Mouse (Mus musculus): ENCODE measurements around the gene Plekhm1. TPM values are rescaled to one million over a fixed set of nuclear protein-coding genes. Genes with fewer than 3 reads are reported as not detected.

The Plekhm1 gene
- polyA plus RNA-seq, 1 experiment from 2014 or later = 7.3 TPM

DNA sequence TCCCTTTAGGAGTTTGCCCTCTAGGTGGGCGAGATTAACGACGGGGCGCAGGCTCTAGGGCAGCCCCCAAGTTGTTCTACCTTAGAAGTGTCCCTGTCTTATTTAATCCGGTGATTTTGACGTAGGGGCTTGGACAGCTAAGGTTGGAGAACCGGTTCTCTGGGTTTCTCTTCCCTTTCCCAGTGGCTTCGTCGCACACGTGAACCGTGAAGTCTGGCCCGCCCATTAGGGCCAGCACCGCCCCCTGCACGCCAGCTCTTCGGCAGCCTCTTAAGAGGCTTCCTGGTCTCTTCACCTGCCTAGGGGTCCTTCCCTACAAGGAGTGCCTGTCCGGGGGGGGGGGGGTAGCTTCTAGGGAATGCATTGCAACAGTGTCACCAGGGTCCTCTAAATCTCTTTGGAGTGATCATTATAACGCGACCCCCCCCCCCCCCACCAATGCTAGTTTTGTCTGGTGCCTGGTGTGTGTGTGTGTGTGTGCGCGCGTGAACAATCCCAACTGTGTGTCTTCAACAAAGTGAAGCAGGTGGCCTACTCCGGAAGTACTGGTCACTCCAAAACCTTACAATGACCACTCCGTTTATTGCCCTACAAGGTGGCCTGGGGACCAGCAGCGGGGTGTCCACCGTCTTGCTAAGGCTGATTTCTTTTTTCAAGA, 51.0 kb downstream of the Plekhm1 start:
- no peak overlapping the region for H3K9ac ChIP-seq (ENCODE audit: low read depth, low read length)
- H3K4me2 ChIP-seq (replicated peaks; ENCODE audit: low read depth, low read length) = no peak overlapping the region
- ATAC-seq (ENCODE audit: low FRiP score) = no peak
- peak; percentile 47 for DNase-seq (ENCODE audit: low spot score)
- H3K27ac ChIP-seq (ENCODE audit: low read depth, low read length) = no peak overlapping the region
- 1% methylated on average over 25 of the region's 25 CpGs for WGBS
- no peaks in the 10 kb centered on the region for H3K36me3 ChIP-seq (ENCODE audit: control insufficient read depth, insufficient read depth, low read length)
- H3K9me3 ChIP-seq (ENCODE audit: control insufficient read depth, low read length) = no peaks in the 10 kb centered on the region
- H3K4me1 ChIP-seq (replicated peaks; ENCODE audit: control insufficient read depth, insufficient read depth, low read length) = peaks cover 18% of the 10 kb centered on the region
- peaks cover 58% of the 10 kb centered on the region for H3K27me3 ChIP-seq (ENCODE audit: control insufficient read depth, insufficient read depth, low read length)
- no peak overlapping the region for H3K4me3 ChIP-seq (ENCODE audit: low read depth, low read length)

GRCm38 (mm10) chr11:103360661-103361081, 51.8 kb downstream of the Plekhm1 start:
- Histone ChIP-seq H3K4me2 (replicated peaks; ENCODE audit: low read depth, low read length) (peak overlapping the region; percentile 90), H3K27me3 (ENCODE audit: control insufficient read depth, insufficient read depth, low read length) (peaks cover 58% of the 10 kb centered on the region), H3K4me3 (ENCODE audit: low read depth, low read length) (peak overlapping the region; percentile 44), H3K4me1 (replicated peaks; ENCODE audit: control insufficient read depth, insufficient read depth, low read length) (peaks cover 18% of the 10 kb centered on the region), H3K9ac (ENCODE audit: low read depth, low read length) (peak overlapping the region; percentile 50), H3K9me3 (ENCODE audit: control insufficient read depth, low read length) (no peaks in the 10 kb centered on the region), H3K27ac (ENCODE audit: low read depth, low read length) (no peak overlapping the region), H3K36me3 (ENCODE audit: control insufficient read depth, insufficient read depth, low read length) (no peaks in the 10 kb centered on the region)
- DNase-seq (ENCODE audit: low spot score) (peak; percentile 64), ATAC-seq (ENCODE audit: low FRiP score) (no peak)
- 2% methylated on average over 48 of the region's 48 CpGs for WGBS

- H3K36me3 ChIP-seq (ENCODE audit: control insufficient read depth, insufficient read depth, low read length) = no peaks in the 10 kb centered on the region
- H3K27me3 ChIP-seq (ENCODE audit: control insufficient read depth, insufficient read depth, low read length) = peaks cover 55% of the 10 kb centered on the region
These were observed 52.4 kb downstream of the Plekhm1 start for GRCm38 (mm10) chr11:103359841-103360641.

GRCm38 (mm10) chr11:103359122-103359521, 53.4 kb downstream of the Plekhm1 start:
- Histone ChIP-seq H3K4me2 (replicated peaks; ENCODE audit: low read depth, low read length) (0 out of 2 replicates have a peak overlapping the region, but pooled peaks have one; percentile 8), H3K9me3 (ENCODE audit: control insufficient read depth, low read length) (no peaks in the 10 kb centered on the region), H3K27me3 (ENCODE audit: control insufficient read depth, insufficient read depth, low read length) (peaks cover 46% of the 10 kb centered on the region), H3K4me3 (ENCODE audit: low read depth, low read length) (no peak overlapping the region), H3K36me3 (ENCODE audit: control insufficient read depth, insufficient read depth, low read length) (no peaks in the 10 kb centered on the region), H3K27ac (ENCODE audit: low read depth, low read length) (no peak overlapping the region), H3K9ac (ENCODE audit: low read depth, low read length) (no peak overlapping the region), H3K4me1 (replicated peaks; ENCODE audit: control insufficient read depth, insufficient read depth, low read length) (peaks cover 18% of the 10 kb centered on the region)
- ATAC-seq (ENCODE audit: low FRiP score) (peak; percentile 28; the same call in 1 of the 2 replicates), DNase-seq (ENCODE audit: low spot score) (peak; percentile 88)
- WGBS = under 1% methylated on average over 22 of the region's 22 CpGs

More at GRCm38 (mm10) chr11:103359841-103360641, 52.4 kb downstream of the Plekhm1 start:
- Histone ChIP-seq H3K9me3 (ENCODE audit: control insufficient read depth, low read length) (no peaks in the 10 kb centered on the region), H3K27ac (ENCODE audit: low read depth, low read length) (no peak overlapping the region), H3K4me3 (ENCODE audit: low read depth, low read length) (peak overlapping the region; percentile 44), H3K9ac (ENCODE audit: low read depth, low read length) (peak overlapping the region; percentile 50), H3K4me1 (replicated peaks; ENCODE audit: control insufficient read depth, insufficient read depth, low read length) (peaks cover 18% of the 10 kb centered on the region), H3K4me2 (replicated peaks; ENCODE audit: low read depth, low read length) (peak overlapping the region; percentile 90)
- 2% methylated on average over 57 of the region's 60 CpGs for WGBS
- ATAC-seq (ENCODE audit: low FRiP score) (peak; percentile 68), DNase-seq (ENCODE audit: low spot score) (peak; percentile 91)

DNA sequence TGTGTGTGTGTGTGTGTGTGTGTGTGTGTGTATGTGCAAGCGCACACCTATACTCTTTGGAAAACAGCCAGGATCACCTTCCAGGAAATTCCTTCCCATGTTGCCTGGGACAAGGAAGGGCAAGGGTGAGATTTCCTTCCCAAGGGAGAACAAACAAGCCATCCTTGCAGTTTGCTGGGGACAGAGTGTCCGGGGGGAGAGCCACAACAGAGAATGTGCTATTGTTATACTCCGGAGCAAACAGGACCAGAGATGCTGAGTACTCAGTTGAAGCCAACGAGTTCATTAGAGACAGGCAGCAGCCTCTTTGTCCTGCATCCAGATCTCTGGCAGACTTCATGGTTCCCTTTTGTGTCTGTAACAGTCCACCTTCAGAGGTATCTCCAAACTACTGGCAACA, 54.2 kb downstream of the Plekhm1 start:
- H3K27me3 ChIP-seq (ENCODE audit: control insufficient read depth, insufficient read depth, low read length) = peaks cover 38% of the 10 kb centered on the region
- no peak for DNase-seq (ENCODE audit: low spot score)
- no peak overlapping the region for H3K27ac ChIP-seq (ENCODE audit: low read depth, low read length)
- H3K36me3 ChIP-seq (ENCODE audit: control insufficient read depth, insufficient read depth, low read length) = no peaks in the 10 kb centered on the region
- peaks cover 18% of the 10 kb centered on the region for H3K4me1 ChIP-seq (replicated peaks; ENCODE audit: control insufficient read depth, insufficient read depth, low read length)
- whole genome bisulfite sequencing = 59% methylated on average over 4 of the region's 4 CpGs
- no peak overlapping the region for H3K4me3 ChIP-seq (ENCODE audit: low read depth, low read length)
- no peaks in the 10 kb centered on the region for H3K9me3 ChIP-seq (ENCODE audit: control insufficient read depth, low read length)
- no peak for ATAC-seq (ENCODE audit: low FRiP score)
- no peak overlapping the region for H3K9ac ChIP-seq (ENCODE audit: low read depth, low read length)
- H3K4me2 ChIP-seq (replicated peaks; ENCODE audit: low read depth, low read length) = no peak overlapping the region

DNA sequence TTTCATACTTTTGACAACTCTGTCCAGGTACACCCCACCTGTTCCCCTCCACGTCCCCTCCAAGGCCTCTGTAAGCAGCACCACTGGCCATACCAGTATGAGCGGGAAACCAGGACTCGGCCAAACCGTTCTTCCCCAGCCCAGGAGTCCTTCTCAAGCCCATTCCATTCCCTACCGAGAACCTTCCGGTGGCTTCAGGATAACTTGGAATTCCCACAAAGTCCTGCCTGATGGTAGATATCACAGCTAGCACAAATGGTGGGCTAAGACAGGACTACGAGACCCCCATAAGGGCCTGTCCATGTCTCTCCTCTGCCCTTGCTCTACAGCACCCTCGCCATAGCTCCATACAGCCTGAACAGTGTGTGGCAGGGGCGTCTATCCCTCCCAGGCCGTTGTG, 54.8 kb downstream of the Plekhm1 start:
- no peak for DNase-seq (ENCODE audit: low spot score)
- WGBS = 93% methylated on average over 10 of the region's 10 CpGs
- H3K36me3 ChIP-seq (ENCODE audit: control insufficient read depth, insufficient read depth, low read length) = no peaks in the 10 kb centered on the region
- H3K9me3 ChIP-seq (ENCODE audit: control insufficient read depth, low read length) = no peaks in the 10 kb centered on the region
- peaks cover 16% of the 10 kb centered on the region for H3K4me1 ChIP-seq (replicated peaks; ENCODE audit: control insufficient read depth, insufficient read depth, low read length)
- H3K27me3 ChIP-seq (ENCODE audit: control insufficient read depth, insufficient read depth, low read length) = peaks cover 33% of the 10 kb centered on the region
- no peak overlapping the region for H3K4me2 ChIP-seq (replicated peaks; ENCODE audit: low read depth, low read length)
- H3K27ac ChIP-seq (ENCODE audit: low read depth, low read length) = no peak overlapping the region
- H3K4me3 ChIP-seq (ENCODE audit: low read depth, low read length) = no peak overlapping the region
- ATAC-seq (ENCODE audit: low FRiP score) = no peak
- H3K9ac ChIP-seq (ENCODE audit: low read depth, low read length) = no peak overlapping the region

DNA sequence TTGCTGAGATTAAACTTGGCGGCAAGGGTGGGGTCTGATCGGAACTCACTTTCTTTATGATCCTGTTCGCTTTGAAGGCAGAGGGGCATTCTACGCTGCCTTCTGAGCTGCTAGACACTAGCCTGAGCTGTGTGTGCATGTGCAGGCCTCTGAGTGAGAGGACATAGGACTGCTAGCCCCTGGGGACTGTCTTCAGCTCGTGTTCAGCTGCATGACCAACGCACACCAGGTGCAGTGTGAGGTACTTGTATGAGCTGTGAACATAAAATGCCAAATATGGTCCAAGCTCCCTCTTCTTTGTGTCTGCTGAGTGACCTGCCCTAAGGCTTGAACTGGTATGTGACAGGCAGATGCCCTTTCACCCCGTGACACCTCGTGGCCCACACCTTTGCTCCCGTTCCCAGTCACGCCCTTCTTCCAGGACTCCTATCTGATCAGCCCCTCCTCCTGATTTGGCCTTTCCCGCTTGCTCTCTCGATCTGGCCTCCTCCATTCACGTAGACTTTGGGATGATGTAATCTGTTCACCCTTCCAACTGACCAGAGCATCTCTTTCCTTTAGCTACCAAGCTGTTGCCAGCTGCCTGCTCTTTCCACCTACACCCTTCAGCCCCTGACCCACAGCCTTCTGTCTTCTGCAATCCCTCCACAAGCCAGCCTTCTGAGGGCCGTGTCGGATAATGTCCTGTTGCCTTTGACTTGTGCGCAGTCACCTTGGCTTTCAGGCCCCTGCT, 55.4 kb downstream of the Plekhm1 start:
- Histone ChIP-seq H3K4me2 (replicated peaks; ENCODE audit: low read depth, low read length) (no peak overlapping the region), H3K4me3 (ENCODE audit: low read depth, low read length) (no peak overlapping the region), H3K27me3 (ENCODE audit: control insufficient read depth, insufficient read depth, low read length) (peaks cover 28% of the 10 kb centered on the region), H3K4me1 (replicated peaks; ENCODE audit: control insufficient read depth, insufficient read depth, low read length) (peaks cover 16% of the 10 kb centered on the region), H3K27ac (ENCODE audit: low read depth, low read length) (no peak overlapping the region), H3K9ac (ENCODE audit: low read depth, low read length) (no peak overlapping the region), H3K36me3 (ENCODE audit: control insufficient read depth, insufficient read depth, low read length) (no peaks in the 10 kb centered on the region), H3K9me3 (ENCODE audit: control insufficient read depth, low read length) (no peaks in the 10 kb centered on the region)
- DNase-seq (ENCODE audit: low spot score) = no peak
- no peak for ATAC-seq (ENCODE audit: low FRiP score)
- 84% methylated on average over 16 of the region's 16 CpGs for WGBS

DNA sequence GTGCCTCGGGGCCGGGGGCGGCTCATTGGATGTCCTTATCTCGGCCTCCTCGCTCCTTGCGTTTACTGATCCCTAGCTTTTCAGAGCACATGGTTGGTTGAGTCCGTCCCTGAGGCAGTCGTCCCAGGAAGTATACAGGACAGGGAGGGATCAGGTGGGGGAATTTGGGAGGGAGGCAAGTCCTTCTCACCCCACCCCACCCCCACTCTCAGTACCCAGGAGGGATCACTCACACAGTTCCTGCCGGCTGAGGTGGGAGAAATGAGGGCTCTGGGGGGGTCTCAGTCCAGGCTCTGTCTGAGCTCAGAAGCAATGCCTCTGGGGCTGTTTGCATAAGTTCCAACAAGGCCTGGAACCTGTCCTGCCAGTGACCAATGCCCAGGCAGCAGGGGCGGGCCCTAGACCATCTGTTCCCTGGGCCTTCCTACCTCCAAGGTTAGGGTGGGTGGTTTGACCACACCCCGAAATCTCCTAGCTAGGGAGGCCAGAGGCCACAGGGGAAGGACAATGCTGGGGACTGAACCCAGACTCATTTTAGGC, 56.4 kb downstream of the Plekhm1 start:
- no peak overlapping the region for H3K4me2 ChIP-seq (replicated peaks; ENCODE audit: low read depth, low read length)
- peaks cover 18% of the 10 kb centered on the region for H3K27me3 ChIP-seq (ENCODE audit: control insufficient read depth, insufficient read depth, low read length)
- ATAC-seq (ENCODE audit: low FRiP score) (no peak), DNase-seq (ENCODE audit: low spot score) (no peak)
- H3K36me3 ChIP-seq (ENCODE audit: control insufficient read depth, insufficient read depth, low read length) = no peaks in the 10 kb centered on the region
- H3K4me3 ChIP-seq (ENCODE audit: low read depth, low read length) = no peak overlapping the region
- no peak overlapping the region for H3K27ac ChIP-seq (ENCODE audit: low read depth, low read length)
- WGBS = 20% methylated on average over 11 of the region's 11 CpGs
- peaks cover 11% of the 10 kb centered on the region for H3K4me1 ChIP-seq (replicated peaks; ENCODE audit: control insufficient read depth, insufficient read depth, low read length)
- H3K9me3 ChIP-seq (ENCODE audit: control insufficient read depth, low read length) = no peaks in the 10 kb centered on the region
- no peak overlapping the region for H3K9ac ChIP-seq (ENCODE audit: low read depth, low read length)

Measured in hindbrain, embryonic 11.5 days (tissue).